Mouse (Mus musculus): Measurements from ENCODE around the gene Pon2.

Gene Pon2

DNA sequence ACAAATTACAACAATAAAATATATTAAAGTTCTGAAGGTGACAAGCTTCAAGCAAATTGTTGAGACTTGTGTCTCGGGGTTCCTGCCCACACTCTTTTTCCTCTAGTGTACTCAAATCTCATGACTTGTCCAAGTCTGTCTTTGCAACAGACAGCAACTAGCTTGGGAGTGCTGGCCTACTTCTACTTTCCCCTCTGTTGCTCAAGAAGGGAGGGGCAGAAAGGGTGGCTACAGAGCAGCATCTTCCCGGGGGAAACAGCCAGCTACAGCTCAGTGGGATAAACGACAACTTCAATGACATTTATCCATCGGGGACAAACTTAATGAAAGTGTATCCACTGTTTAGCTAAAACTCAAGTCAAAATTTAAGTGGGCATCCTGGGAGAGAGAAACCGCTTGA, 5.4 kb downstream of the Pon2 start:
- DNase-seq (ENCODE audit: low spot score in 2 of 2): no peak

DNA sequence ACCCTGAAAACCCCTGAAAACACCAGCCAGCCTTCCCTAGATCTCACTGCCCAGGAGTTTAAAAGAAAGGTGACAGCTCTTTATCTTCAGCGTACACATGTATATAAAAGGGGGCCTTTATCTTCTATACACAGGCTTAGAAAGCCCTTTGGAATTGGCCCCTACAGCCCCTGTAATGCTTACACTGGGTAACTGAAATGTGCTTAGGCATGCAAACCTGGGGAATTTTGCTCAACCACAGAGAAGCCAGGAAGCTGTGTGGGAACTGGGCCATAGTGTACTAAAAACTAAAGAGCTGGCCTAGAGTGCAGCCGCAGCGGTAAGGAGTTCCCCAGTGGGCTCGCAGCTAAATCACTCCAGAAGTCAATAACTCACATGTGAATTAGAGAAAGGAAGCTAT, 6.8 kb downstream of the Pon2 start:
- no peak for DNase-seq (ENCODE audit: low spot score in 2 of 2)

DNA sequence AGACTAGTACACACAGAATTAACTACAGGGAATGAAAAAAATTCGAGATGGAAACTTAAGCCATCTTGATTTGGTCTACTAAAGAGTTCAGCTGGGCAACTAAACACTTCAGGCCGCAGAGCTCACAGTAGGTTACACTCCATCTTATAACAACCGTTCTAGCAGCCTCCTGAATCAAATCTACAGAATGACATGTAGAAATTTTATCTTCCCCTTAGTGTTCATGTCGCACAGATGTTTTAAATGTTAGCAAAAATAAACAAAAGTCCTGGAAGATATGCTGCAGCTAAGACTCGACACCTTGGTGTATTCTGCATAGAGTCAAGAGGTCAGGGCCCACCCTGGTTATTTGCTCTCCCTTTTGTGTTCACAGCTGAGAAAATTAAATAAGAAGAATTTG, 10.3 kb downstream of the Pon2 start:
- no peak for DNase-seq (ENCODE audit: low spot score in 2 of 2)

DNA sequence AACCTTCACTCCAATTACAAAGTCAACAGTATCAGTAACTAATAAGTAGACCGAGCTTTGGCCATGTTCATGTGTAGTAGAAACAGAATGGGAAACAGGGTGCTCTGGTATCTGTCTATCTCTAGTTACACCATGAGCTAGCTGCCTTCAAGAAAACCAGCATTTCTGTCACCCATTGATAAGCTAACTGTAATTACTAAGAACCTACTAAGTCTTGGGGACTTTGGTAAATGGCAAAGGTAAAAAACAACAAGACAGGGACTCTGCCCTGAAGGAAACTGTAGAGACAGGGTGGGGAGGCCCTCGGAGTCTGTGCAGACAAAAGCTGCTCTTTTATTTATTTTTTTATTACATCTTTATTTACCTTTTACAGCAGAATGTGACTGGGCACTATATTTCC, 10.9 kb downstream of the Pon2 start:
- DNase-seq (ENCODE audit: low spot score in 2 of 2): no peak

DNA sequence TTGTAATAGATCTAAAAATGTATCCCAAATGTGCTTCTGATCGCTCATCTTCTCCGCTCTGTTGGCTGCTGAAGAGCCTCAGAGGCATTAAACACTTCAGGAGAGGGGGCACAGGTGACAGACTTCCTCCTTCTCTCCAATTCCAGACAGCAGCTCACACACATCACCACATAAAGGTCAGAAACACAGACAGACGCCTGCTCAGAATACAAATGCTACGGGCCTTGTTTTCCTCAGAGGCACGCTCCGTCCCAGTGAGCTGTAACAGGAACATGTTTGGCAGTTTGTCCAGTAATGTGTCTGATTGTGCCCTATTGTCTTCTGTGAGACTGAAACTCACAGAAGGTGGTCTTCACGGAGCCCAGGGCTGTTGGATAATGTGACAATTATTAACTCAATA, 15.8 kb downstream of the Pon2 start:
- no peak for DNase-seq (ENCODE audit: low spot score in 2 of 2)

DNA sequence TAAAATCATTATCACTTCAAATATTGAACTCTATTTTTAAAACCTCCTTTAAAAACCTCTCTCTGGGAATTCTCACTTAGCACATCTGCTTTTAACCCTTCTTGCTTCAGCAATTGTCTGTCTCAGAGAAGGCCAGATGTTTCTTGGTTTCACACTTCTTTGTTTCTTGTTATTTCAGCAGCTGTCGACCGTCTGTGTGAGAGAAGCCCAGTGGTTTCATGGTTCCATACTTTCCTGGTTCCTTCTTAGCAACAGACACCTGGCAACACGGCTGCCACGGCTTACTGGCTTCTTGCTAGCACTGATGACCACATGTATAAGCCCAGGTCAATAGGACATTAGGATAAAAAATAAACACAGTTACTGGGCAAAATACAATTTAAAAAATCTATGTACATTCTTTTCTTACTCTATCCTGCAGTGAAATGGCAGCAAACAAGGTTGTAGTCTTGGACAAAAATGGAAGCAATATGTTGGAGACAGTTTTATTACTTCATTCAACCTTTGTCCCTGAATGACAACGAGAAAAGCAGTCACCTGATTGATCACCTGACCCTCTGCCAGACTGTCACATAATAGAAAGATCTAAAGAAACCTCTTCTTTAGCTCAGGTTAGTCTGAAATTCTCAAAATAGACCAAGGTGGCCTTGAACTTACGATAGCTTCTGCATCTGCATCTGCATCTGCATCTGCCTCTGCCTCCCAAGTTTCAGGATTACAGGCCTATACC, 17.5 kb downstream of the Pon2 start:
- no peak for DNase-seq (ENCODE audit: low spot score in 2 of 2)

DNA sequence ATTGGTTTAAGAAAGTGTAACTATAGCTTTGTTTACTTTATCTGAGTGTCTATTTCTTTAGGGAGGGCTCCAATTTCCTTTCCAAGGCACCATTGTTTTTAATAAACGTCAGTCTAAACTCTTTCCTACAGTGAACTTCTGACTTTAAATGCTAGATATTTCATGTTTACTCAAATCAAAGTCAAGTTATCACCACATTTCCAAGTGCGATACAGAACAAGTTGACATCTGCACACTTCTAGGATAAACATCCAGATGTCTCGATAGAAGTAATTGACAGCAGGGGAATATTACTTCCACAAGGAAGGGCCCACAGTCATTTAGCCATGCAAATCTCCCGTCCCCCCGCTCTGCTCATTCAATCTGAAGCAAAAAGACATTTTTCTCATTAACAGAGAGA, 20.3 kb downstream of the Pon2 start:
- no peak for DNase-seq (ENCODE audit: low spot score in 2 of 2)

DNA sequence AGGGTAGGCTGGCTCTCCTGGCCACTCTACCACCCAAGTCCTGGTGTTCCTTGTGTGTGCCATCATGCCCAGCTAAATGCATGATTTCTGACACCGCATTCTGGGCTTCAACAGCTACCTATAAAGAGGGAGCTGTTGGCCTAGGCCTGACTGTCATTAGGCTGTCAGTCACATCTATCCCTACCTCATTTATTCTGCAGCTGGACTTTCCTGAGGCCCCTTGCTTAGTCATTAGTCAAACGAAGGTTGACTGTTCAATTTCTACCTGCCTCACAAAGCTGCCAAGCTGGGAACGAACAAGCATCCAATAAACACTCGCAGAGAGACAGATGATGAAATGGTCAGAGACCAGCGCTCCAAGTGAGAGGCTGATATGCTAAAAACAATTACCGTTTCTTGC, 28.6 kb downstream of the Pon2 start:
- DNase-seq (ENCODE audit: low spot score in 2 of 2): no peak

DNA sequence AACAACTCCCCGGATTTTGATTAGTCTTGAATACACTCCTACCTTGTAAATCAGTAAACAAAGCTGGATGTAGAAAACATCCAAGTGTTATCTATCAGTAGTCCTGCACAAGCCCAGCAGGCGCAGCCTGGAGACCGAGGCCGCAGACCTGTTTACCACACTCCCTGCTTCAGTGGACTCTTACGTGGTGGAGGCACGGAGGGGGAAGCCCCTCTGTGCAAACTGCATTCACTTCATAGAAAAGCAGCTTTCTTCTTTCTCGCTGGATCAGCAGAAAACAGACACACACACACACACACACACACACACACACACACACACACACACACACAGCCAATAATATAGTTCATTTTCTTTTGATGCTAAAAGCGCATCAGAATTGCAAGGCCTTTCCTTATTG, 33.5 kb downstream of the Pon2 start:
- DNase-seq (ENCODE audit: low spot score in 2 of 2): no peak

DNA sequence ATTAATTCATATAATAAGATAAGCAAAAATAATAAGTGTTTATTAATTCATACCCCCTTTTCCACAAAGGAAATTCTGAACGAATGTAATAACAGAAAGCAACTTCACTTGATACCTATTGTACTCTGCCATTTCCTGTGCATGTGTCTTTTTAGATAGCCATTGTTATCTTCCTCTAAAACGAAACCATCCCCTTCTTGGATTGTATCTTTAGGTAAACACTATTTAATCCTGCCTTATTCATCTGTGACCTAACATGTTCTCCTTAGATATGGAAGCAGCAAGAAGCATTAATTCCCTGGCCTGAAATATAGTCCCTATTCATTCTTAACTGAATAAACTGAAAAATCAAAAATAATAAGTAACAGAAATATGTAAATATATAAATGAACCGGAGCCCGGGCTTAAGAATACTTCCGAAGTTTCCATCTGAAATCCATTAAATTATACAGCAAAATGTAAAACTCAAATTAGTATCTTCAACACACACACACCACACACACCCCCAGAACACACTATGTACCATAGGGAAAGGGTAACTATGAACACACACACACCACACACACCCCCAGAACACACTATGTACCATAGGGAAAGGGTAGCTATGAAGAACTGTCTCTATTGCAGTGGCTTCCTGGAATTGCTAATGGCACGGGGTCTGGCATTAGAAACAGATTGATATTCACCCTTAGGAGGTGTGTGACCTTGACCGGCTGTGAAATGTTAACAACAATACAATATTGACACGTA, 34.8 kb downstream of the Pon2 start:
- DNase-seq (ENCODE audit: low spot score in 2 of 2): no peak

DNA sequence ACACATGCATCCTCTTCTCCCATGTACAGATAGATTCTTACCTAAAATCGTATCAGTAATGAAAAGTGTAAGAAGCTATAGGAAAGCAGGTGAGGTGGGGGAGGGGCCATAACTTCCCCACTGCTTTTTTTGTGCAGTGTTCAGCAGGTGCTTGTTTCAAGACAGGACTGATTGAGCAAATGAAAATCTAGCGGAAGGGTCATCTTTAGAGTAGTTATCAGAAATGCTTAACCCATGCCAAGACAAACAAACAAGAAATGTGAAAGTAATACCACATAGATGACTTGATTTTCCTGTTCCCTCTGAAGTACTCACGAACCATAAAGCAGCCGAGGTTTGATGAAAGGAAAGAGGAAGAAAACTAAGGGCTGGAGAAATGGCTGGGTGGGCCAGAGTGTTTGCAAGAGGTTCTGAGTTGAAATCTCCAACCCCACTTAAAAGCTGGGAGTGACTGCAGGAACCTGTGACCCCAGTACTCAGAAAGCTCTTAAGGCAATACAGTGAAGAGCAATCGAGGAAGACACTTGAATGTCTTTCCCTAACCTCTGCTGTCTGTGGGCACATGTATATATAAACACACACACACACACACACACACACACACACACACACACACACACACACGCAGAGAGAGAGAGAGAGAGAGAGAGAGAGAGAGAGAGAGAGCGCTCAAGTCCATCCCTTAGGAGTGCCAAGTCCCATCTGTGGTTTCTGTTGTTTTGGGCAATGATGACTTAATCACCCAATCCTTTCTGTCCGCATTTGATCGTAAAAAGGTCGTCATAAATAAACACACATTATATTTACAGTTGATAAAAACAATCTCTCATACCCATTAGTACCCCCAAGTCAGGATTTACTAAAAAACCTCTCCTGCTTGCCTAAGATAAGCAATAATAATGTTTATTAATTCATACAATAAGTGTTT, 35.7 kb downstream of the Pon2 start:
- DNase-seq (ENCODE audit: low spot score in 2 of 2): no peak

DNA sequence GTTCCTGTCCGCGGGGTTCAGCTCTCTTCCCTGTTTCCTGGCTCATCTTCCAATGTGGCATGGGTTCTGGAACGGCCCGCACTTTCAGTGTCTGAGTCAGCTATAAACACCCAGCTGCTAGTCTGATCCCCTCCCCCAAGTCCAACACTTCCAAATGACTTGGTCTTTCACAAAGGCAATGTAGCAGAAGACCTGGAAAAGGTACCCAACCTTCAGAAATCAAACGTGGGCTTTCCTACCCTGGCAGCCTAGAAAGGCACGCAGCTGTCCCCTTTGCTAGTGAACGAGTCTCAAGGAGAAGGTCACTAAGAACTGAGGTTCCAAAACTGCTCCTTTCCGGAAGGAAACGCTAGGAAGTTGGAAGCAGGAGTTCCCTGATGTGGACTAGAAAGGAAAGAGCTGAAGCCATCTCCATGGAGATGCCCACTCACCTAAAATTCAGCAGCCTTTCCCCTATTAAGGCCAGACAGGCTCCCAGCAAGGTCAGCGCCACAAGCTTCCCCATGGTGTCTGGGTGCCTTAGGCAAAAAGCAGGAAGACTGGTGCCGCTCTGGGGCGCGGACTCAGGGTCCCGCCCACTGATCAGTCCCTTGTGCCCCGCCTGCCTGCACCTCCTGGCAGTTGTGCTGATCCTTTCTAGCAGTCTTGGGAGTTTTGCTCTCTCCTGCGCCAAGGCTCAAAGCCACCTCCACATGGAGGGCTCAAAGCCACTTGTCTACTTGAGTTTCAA, 42.4 kb downstream of the Pon2 start, which contains the start of gene Pon3:
Gene Pon3 (minus strand): TSS at position 565 of the 730 bp plus-strand sequence.
- DNase-seq (ENCODE audit: low spot score in 2 of 2): peak in 1 of 2 experiments; percentile 50

DNA sequence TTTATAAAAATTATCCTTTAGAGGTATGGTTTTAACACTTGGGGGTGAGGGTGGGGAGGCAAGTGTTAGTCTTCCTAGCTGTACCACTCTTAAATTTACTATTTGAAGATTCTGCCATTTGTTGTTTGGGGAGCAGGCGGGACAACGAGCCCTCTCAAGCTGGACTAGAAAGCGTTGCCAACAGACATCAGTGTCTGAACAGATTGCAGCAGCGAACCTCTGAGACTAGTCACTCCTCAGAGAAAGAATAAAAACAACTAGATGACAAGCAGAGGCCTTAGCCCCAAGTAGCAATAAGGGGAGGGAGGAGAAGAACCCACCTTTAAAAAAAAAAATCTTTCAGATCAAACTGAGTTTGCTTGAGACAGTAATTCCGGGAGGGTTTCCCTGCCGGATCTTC, 43.0 kb downstream of the Pon2 start:
- DNase-seq (ENCODE audit: low spot score in 2 of 2): no peak

DNA sequence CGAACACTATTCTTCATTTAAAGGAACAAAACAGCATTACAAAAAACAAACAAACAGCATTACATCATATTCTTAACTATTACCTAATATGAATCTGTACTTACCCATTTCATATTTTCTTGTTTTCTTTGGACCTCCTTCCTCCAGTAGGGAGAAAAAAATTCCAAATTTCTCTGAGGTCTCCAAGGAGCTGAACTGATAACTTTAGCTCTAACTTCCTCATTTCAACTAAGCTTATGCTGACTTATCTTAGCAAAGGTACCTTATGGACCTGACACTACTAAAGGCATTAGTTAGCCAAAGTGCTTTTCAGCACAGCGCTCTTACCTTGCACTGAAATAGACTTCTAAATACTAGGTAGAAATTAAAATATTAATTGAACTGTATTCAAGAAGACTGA, 43.4 kb downstream of the Pon2 start:
- no peak for DNase-seq (ENCODE audit: low spot score in 2 of 2)

DNA sequence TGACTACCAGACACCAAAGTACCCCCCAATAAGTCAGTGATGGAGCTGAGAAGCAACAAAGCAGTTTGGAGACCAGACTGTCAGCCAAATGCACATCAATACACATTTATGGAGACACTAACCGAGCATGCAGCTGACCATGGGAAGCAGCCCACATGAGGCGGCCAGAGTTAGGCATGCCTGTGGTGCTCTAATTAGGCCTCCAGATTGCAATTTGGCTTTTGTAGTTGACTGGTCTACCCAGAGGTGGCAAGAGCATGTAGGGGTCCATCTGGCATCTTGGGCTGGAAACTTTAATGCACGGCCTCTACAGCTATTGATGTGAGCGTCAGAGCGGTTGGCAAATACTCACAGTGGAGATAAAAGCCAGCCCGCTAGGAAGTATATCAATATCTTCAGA, 52.3 kb downstream of the Pon2 start:
- no peak for DNase-seq (ENCODE audit: low spot score in 2 of 2)

DNA sequence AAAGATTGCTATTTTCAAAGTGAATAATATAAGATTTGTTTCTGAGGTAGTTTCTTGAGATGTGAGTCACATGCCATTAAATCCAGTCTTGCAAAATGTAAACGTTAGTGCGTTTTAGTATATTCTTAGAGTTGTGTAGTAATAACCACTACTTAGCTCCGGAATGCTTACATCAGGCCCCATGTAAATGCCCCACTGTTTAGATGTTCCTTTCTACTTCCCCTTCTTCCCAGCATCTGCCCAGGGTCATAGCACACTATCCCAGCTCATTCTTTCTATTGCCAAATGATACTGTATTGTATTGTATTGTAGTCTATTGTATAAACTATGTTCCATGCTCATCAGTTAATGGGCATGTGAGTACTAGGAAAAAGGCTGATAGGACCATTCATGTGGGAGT, 59.5 kb downstream of the Pon2 start:
- DNase-seq (ENCODE audit: low spot score in 2 of 2): no peak

DNA sequence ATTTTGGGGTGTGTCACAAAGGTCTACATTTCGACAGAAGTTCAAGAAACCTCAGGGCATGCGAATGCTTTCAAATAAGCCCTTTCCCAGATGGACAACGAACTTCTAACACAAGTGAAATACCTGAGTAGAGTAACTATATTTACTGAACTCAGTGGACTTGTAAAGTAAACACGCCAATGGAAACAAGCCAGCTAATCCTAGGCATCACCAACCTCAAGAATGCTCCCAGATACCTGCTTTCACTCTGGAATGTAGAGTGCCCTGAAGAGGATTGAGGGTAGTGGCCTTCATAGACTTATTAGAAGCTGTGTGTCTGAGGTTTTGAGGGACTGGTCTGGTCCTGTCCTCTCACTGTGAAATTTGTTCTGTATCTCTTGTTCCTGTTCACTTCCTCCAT, 60.7 kb downstream of the Pon2 start:
- DNase-seq (ENCODE audit: low spot score in 2 of 2): no peak

DNA sequence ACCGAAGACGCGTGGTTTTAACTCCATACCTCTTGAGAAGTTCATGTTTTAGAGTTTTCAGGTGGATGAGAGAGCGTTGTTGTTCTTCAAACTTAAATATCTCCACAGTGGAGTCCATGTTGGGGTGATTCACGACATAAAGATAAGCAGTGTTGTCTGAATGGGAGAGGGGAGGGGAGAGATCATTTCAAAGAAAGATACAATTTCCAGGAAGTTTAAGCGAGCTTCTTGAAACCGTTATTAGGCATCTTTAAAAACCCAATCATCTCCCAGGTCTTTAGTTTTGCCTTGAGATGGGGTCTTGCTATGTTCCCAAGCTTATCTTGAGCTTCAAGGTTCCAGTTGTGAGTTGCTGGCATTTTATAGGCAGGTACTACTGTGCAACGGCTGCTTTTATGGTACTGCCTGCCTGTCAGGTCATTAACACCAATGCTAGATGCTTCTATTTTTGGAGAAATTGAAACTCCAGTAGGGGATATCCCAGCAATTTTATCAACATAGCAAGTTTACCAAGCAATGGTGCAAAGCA, 61.3 kb downstream of the Pon2 start:
- DNase-seq (ENCODE audit: low spot score in 2 of 2): no peak

DNA sequence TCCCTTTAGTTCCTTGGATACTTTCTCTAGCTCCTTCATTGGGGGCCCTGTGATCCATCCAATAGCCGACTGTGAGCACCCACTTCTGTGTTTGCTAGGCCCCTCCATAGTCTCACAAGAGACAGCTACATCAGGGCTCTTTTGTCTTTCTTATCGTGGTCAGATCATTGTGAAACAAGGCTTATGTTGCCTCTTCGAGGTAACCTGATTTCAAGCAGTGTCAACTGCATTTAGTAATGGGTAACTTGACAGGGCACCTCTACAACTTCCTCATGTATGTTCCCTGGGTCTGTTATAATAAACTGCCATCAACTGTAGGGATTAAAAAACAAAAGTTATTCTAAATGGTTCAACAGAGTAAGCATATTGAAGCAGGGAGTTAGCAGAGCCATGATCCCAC, 63.7 kb downstream of the Pon2 start:
- DNase-seq (ENCODE audit: low spot score in 2 of 2): no peak

DNA sequence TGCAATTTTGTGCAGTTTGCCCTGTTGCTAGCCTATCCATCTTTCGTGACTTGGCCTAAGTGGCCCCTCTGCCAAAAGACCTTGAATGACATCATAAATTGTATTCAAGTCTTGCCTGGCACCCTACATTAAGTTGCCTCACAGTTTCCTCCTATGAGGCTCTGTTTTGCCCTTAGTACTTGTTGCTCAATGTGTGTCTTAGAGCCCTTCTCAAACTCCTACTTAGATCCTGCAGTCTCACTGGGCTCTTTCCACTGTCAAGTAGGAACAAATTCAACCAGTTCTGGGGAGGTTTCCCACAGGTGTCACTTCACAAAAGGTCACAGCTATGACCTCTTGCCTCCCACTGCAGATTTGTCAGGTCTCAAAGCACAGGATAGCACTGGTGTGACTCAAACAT, 64.4 kb downstream of the Pon2 start:
- DNase-seq (ENCODE audit: low spot score in 2 of 2): no peak

DNA sequence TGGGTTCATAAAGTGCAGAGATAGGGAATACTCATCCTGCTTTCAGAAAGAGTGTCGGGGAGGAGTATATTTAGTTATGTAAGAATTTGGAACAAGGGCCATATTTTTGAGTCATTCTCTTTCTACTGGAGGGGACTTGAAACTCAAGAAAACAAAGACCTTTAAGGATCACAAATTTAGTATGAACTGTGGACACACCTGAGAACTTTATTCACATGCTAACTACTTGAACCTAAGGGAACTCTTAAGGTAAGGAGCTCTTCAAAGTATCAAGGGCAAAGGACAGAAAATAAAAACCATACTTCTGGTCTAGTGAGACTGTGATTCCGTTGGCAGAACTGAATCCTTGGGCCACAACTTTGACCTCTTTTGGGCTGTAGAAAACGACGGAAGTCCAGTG, 66.2 kb downstream of the Pon2 start:
- DNase-seq (ENCODE audit: low spot score in 2 of 2): no peak

DNA sequence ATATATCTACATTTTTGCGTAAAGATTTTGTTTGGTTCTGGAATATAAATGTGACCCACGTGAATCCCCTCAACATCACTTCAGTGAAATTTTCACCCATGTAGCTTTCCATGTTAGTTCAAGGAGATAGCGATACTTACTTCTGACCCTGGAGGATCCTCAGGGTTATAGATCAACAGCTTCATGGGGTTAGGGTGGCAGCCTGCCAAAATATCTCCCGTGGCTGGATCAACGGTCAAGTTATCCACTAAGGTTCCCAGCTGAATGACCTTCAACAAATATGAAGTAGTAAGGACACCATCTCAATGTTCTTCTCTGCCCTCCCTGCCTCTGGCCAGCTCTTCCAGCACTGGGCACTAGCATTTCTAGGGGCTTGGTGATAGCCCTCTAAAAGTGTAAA, 68.0 kb downstream of the Pon2 start:
- DNase-seq (ENCODE audit: low spot score in 2 of 2): no peak

All from urinary bladder, postnatal 4 days (tissue).